Mouse (Mus musculus): ENCODE results near the gene Tapt1.

Tapt1 gene

GRCm38 (mm10) chr5:44233933-44234332 lies 7.5 kb upstream of the Tapt1 start:
- DNase-seq = no peak

- DNase-seq = no peak
These were observed 2.3 kb upstream of the Tapt1 start for GRCm38 (mm10) chr5:44228756-44229155.

- no peak for DNase-seq
These were observed 1.9 kb upstream of the Tapt1 start for GRCm38 (mm10) chr5:44228323-44228722.

GRCm38 (mm10) chr5:44227462-44227840 lies 1.0 kb upstream of the Tapt1 start:
- DNase-seq = no peak

- DNase-seq = peak in 1 of 2 experiments; percentile 58
These were observed 410 bp downstream of the Tapt1 start for GRCm38 (mm10) chr5:44225911-44226520.

GRCm38 (mm10) chr5:44224916-44225600 lies 1.4 kb downstream of the Tapt1 start:
- no peak for DNase-seq

- DNase-seq = peak; percentile 44 to 56
These were observed 2.2 kb downstream of the Tapt1 start for GRCm38 (mm10) chr5:44224251-44224650.

GRCm38 (mm10) chr5:44223341-44223881 lies 3.0 kb downstream of the Tapt1 start:
- no peak for DNase-seq

GRCm38 (mm10) chr5:44220430-44220829 lies 6.0 kb downstream of the Tapt1 start:
- DNase-seq = no peak

- DNase-seq = no peak
These were observed 6.6 kb downstream of the Tapt1 start for GRCm38 (mm10) chr5:44219871-44220270.

- DNase-seq = no peak
These were observed 7.9 kb downstream of the Tapt1 start for GRCm38 (mm10) chr5:44218483-44218882.

- DNase-seq = no peak
These were observed 8.8 kb downstream of the Tapt1 start for GRCm38 (mm10) chr5:44217685-44218041.

- DNase-seq = no peak
These were observed 9.3 kb downstream of the Tapt1 start for GRCm38 (mm10) chr5:44217041-44217684.

GRCm38 (mm10) chr5:44215118-44215517 lies 11.3 kb downstream of the Tapt1 start:
- no peak for DNase-seq

- DNase-seq = no peak
These were observed 12.4 kb downstream of the Tapt1 start for GRCm38 (mm10) chr5:44214025-44214424.

- no peak for DNase-seq
These were observed 13.0 kb downstream of the Tapt1 start for GRCm38 (mm10) chr5:44213391-44213790.

- no peak for DNase-seq
These were observed 14.5 kb downstream of the Tapt1 start for GRCm38 (mm10) chr5:44211818-44212465.

GRCm38 (mm10) chr5:44207286-44207685 lies 19.1 kb downstream of the Tapt1 start:
- DNase-seq = no peak

GRCm38 (mm10) chr5:44206651-44207050 lies 19.8 kb downstream of the Tapt1 start:
- DNase-seq = peak; percentile 40 to 43

GRCm38 (mm10) chr5:44203410-44203809 lies 23.0 kb downstream of the Tapt1 start:
- DNase-seq = no peak

GRCm38 (mm10) chr5:44201665-44202064 lies 24.8 kb downstream of the Tapt1 start:
- DNase-seq = no peak

- no peak for DNase-seq
These were observed 27.3 kb downstream of the Tapt1 start for GRCm38 (mm10) chr5:44199109-44199508.

GRCm38 (mm10) chr5:44198471-44198870 lies 28.0 kb downstream of the Tapt1 start:
- DNase-seq = no peak

All from kidney, postnatal 36 days (tissue).